Mouse (Mus musculus) liver, embryonic 14.5 days (tissue): ENCODE data around the gene Castor2. TPM values are rescaled to one million over a fixed set of nuclear protein-coding genes. Genes with fewer than 3 reads are reported as not detected.

Source experiments
- ATAC-seq: fragments of 200-750 bp; cut with Nextera tagmentation; 2 replicates; pipeline ENCODE4 v1.8.0; 2017; ENCODE audit warnings: moderate number of reproducible peaks, mild to moderate bottlenecking, moderate library complexity; ENCODE audit not compliant: insufficient read depth
- DNase-seq, 3 experiments: peaks; one replicate each; pipeline ENCODE4 v3.0.0-alpha.2; 2012 to 2013; ENCODE audit warnings: low read depth in 3 of 3, low spot score in 3 of 3
- H3K27ac ChIP-seq: fragments of 300-500 bp; sonication (generic); 2 replicates; pipeline ENCODE4 v1.5.1; 2014; ENCODE audit warnings: moderate library complexity, mild to moderate bottlenecking, control low read depth, inconsistent platforms
- H3K27me3 ChIP-seq: fragments of 300-500 bp; sonication (generic); 2 replicates; pipeline ENCODE4 v1.6.1; 2014; ENCODE audit warnings: mild to moderate bottlenecking, low read length, moderate library complexity; ENCODE audit not compliant: control insufficient read depth, insufficient read depth
- H3K36me3 ChIP-seq: fragments of 300-500 bp; sonication (generic); replicated peaks from 2 replicates; pipeline ENCODE4 v1.6.1; 2014; ENCODE audit warnings: low read depth; ENCODE audit not compliant: control insufficient read depth, insufficient read depth
- H3K4me1 ChIP-seq, 2 experiments: fragments of 200-500 bp in 1 of 2; fragments of 300-500 bp in 1 of 2; sonication (generic) in 1 of 2; replicated peaks; 2 replicates each; pipeline ENCODE4 v1.6.1; 2012 to 2014; ENCODE audit warnings: antibody characterized with exemption in 1 of 2, inconsistent platforms in 1 of 2, low read length in 1 of 2; ENCODE audit not compliant: control insufficient read depth in 2 of 2, insufficient read depth in 2 of 2
- H3K4me2 ChIP-seq: fragments of 300-500 bp; sonication (generic); 2 replicates; pipeline ENCODE4 v1.6.1; 2014; ENCODE audit warnings: low read depth, mild to moderate bottlenecking, control low read depth, moderate library complexity
- H3K4me3 ChIP-seq, 2 experiments: fragments of 200-500 bp in 1 of 2; fragments of 300-500 bp in 1 of 2; sonication (generic) in 1 of 2; 2 replicates each; pipeline ENCODE4 v1.5.1; 2012 to 2014; ENCODE audit warnings: low read depth in 2 of 2, low read length in 2 of 2, mild to moderate bottlenecking in 2 of 2, control low read depth in 1 of 2, inconsistent platforms in 1 of 2, moderate library complexity in 1 of 2; ENCODE audit not compliant: insufficient read depth in 1 of 2
- H3K9ac ChIP-seq: fragments of 300-500 bp; sonication (generic); replicated peaks from 2 replicates; pipeline ENCODE4 v1.6.1; 2014; ENCODE audit warnings: mild to moderate bottlenecking, control low read depth, moderate library complexity
- H3K9me3 ChIP-seq: fragments of 300-500 bp; sonication (generic); 2 replicates; pipeline ENCODE4 v1.6.1; 2016; ENCODE audit warnings: low read length, mixed read lengths; ENCODE audit not compliant: control insufficient read depth
- CTCF ChIP-seq: IDR thresholded peaks from 2 replicates; pipeline ENCODE4 v1.5.1; 2016; ENCODE audit warnings: antibody characterized with exemption, low read depth, control low read depth
- EP300 ChIP-seq: IDR thresholded peaks from 2 replicates; pipeline ENCODE4 v1.6.1; 2016; ENCODE audit warnings: antibody characterized with exemption, low read depth
- WGBS: fragments of 180-500 bp; shearing (Covaris S2); extraction: QIAGEN DNeasy Blood & Tissue Kit; methylation state at CpG from one replicate; pipeline ENCODE4 v1.1.7; 2014; ENCODE audit not compliant: insufficient replicate concordance; 5-methylcytosine and 5-hydroxymethylcytosine counted together
- polyA plus RNA-seq, 2 experiments: library from polyadenylated mRNA; depleted of rRNA in 1 of 2; stranded (reverse) in 1 of 2; unstranded in 1 of 2; fragments of >200 nt; fragmentation: Nextera tagmentation in 1 of 2; extraction: Ambion mirVana in 1 of 2; gene quantifications; 2 replicates each; pipeline versions ENCODE4 v1.2.1 to v1.2.3; 2012 to 2014

The Castor2 gene
- polyA plus RNA-seq, 2 experiments = 0.21 to 0.28 TPM

GRCm38 (mm10) chr5:134118798-134119407, 19.4 kb downstream of the Castor2 start:
- no peak for TF ChIP-seq CTCF
- TF ChIP-seq EP300 = no peak
- DNase-seq = no peak
- no peaks in the 10 kb centered on the region for H3K27me3 ChIP-seq
- no peak overlapping the region for H3K9ac ChIP-seq
- H3K4me2 ChIP-seq = no peak overlapping the region
- no peaks in the 10 kb centered on the region for H3K9me3 ChIP-seq
- ATAC-seq = no peak
- H3K36me3 ChIP-seq = no peaks in the 10 kb centered on the region
- H3K4me3 ChIP-seq = no peak overlapping the region
- WGBS = 79% methylated on average over 15 of the region's 15 CpGs
- no peak overlapping the region for H3K27ac ChIP-seq
- no peaks in the 10 kb centered on the region for H3K4me1 ChIP-seq

- Histone ChIP-seq H3K4me3 (no peak overlapping the region), H3K27ac (no peak overlapping the region), H3K9ac (no peak overlapping the region), H3K4me2 (no peak overlapping the region), H3K36me3 (no peaks in the 10 kb centered on the region), H3K4me1 (no peaks in the 10 kb centered on the region), H3K27me3 (no peaks in the 10 kb centered on the region), H3K9me3 (no peaks in the 10 kb centered on the region)
- no peak for ATAC-seq
- 59% methylated on average over 10 of the region's 10 CpGs for WGBS
- no peak for DNase-seq
- TF ChIP-seq EP300 (no peak), CTCF (no peak)
These were observed 20.1 kb downstream of the Castor2 start for GRCm38 (mm10) chr5:134119481-134120120.

- ATAC-seq (no peak), DNase-seq (no peak)
- WGBS = 54% methylated on average over 3 of the region's 3 CpGs
- H3K27me3 ChIP-seq = no peaks in the 10 kb centered on the region
- no peak overlapping the region for H3K4me2 ChIP-seq
- H3K36me3 ChIP-seq = no peaks in the 10 kb centered on the region
- H3K4me3 ChIP-seq = no peak overlapping the region
- no peaks in the 10 kb centered on the region for H3K9me3 ChIP-seq
- H3K9ac ChIP-seq = no peak overlapping the region
- H3K27ac ChIP-seq = no peak overlapping the region
- TF ChIP-seq EP300 (no peak), CTCF (no peak)
- no peaks in the 10 kb centered on the region for H3K4me1 ChIP-seq
These were observed 20.6 kb downstream of the Castor2 start for GRCm38 (mm10) chr5:134120135-134120534.

- Histone ChIP-seq H3K4me3 (no peak overlapping the region), H3K9ac (no peak overlapping the region), H3K9me3 (no peaks in the 10 kb centered on the region), H3K4me1 (no peaks in the 10 kb centered on the region), H3K27me3 (no peaks in the 10 kb centered on the region), H3K4me2 (no peak overlapping the region), H3K27ac (no peak overlapping the region), H3K36me3 (no peaks in the 10 kb centered on the region)
- WGBS = 58% methylated on average over 8 of the region's 9 CpGs
- DNase-seq = no peak
- ATAC-seq = no peak
- TF ChIP-seq CTCF (no peak), EP300 (no peak)
These were observed 21.8 kb downstream of the Castor2 start for GRCm38 (mm10) chr5:134121138-134121892.

GRCm38 (mm10) chr5:134121893-134122259, 22.4 kb downstream of the Castor2 start:
- H3K4me2 ChIP-seq = no peak overlapping the region
- H3K27me3 ChIP-seq = no peaks in the 10 kb centered on the region
- no peak overlapping the region for H3K27ac ChIP-seq
- 53% methylated on average over 4 of the region's 4 CpGs for WGBS
- H3K36me3 ChIP-seq = no peaks in the 10 kb centered on the region
- no peaks in the 10 kb centered on the region for H3K9me3 ChIP-seq
- ATAC-seq (no peak), DNase-seq (no peak)
- TF ChIP-seq CTCF = no peak
- TF ChIP-seq EP300 = no peak
- no peaks in the 10 kb centered on the region for H3K4me1 ChIP-seq
- H3K4me3 ChIP-seq = no peak overlapping the region
- H3K9ac ChIP-seq = no peak overlapping the region
